Comparison of ENCODE assay signal across 19 mouse cellular contexts in the genomic region with DNA sequence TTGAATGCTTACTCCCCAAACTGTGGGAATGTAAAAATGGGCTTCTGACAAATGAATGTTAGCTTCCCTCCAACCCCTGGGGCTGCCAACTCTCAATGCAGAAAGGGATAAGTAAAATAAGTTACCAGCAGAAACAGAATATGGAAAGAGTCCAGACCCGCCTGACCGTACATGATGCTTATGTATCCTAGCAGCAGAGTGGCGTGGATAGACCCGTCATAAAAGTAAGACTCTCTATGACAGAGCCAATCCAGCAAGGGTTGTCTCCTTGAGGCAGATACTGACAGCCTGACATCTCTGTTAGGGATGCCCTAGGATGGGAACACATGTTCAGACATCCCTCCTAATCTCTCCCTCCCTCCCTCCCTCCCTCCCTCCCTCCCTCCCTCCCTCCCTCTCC.
DNase-seq lines count a peak whose midpoint lies in the region; ATAC-seq lines count a peak whose summit lies in the region.
"Had no signal": no experiment of that assay in that cellular context is flagged by ENCODE, and none has a peak within 500 bp of the region (broad histone marks: within the 10 kb centered on the region; RNA-seq: fewer than 3 reads in every experiment).

No protein-coding gene starts in this region.

- DNase-seq in forebrain, embryonic 10.5 days (ENCODE audit: extremely low spot score, low spot score), result no peak
- DNase-seq in limb, embryonic 10.5 days (ENCODE audit: low spot score), result no peak
- peak; percentile 15 for DNase-seq in NIH3T3 (ENCODE audit: low read depth)
- DNase-seq in left cerebral cortex, postnatal 36 days (ENCODE audit: low spot score in 2 of 2), result no peak
- DNase-seq: adrenal gland, postnatal 36 days; cerebellum, adult 11 months; cerebellum, adult 9-11 months; gastrocnemius, adult 2 months; kidney, adult 8-10 months; liver, embryonic 13.5 days; lung, adult 2 months had no signal

- peaks cover 5% of the 10 kb centered on the region; the same call in 1 of the 2 replicates for H3K36me3 ChIP-seq in forebrain, embryonic 15.5 days
- H3K36me3 ChIP-seq in forebrain, embryonic 10.5 days (replicated peaks), result peaks cover 28% of the 10 kb centered on the region
- peaks cover 27% of the 10 kb centered on the region for H3K36me3 ChIP-seq in limb, embryonic 12.5 days
- peaks cover 33% of the 10 kb centered on the region for H3K36me3 ChIP-seq in limb, embryonic 10.5 days
- H3K36me3 ChIP-seq in forebrain, embryonic 16.5 days (ENCODE audit: control insufficient read depth, insufficient read depth), result peaks cover 7% of the 10 kb centered on the region
- H3K36me3 ChIP-seq: heart, embryonic 15.5 days; intestine, embryonic 15.5 days; liver, embryonic 13.5 days had no signal

- no peak overlapping the region for H3K4me2 ChIP-seq in forebrain, embryonic 15.5 days (replicated peaks)
- no peak overlapping the region for H3K4me2 ChIP-seq in limb, embryonic 12.5 days
- H3K4me2 ChIP-seq in forebrain, embryonic 16.5 days (ENCODE audit: low read length), result no peak overlapping the region
- H3K4me2 ChIP-seq: heart, embryonic 15.5 days; intestine, embryonic 15.5 days; liver, embryonic 13.5 days; neural tube, embryonic 13.5 days had no signal

- 50% methylated on average over 4 of the region's 4 CpGs for WGBS in forebrain, embryonic 15.5 days
- WGBS in forebrain, embryonic 10.5 days, result 86% methylated on average over 4 of the region's 4 CpGs
- WGBS in limb, embryonic 12.5 days, result 67% methylated on average over 4 of the region's 4 CpGs
- 92% methylated on average over 4 of the region's 4 CpGs for WGBS in limb, embryonic 10.5 days
- WGBS in forebrain, embryonic 16.5 days, result 47% methylated on average over 4 of the region's 4 CpGs

- H3K9ac ChIP-seq in forebrain, embryonic 15.5 days (replicated peaks), result no peak overlapping the region
- H3K9ac ChIP-seq in limb, embryonic 12.5 days (replicated peaks), result no peak overlapping the region
- no peak overlapping the region for H3K9ac ChIP-seq in forebrain, embryonic 16.5 days (replicated peaks; ENCODE audit: low read depth, low read length)
- H3K9ac ChIP-seq: heart, embryonic 15.5 days; intestine, embryonic 15.5 days; liver, embryonic 13.5 days; neural tube, embryonic 13.5 days had no signal

- H3K9me3 ChIP-seq in forebrain, embryonic 15.5 days, result no peaks in the 10 kb centered on the region
- no peaks in the 10 kb centered on the region for H3K9me3 ChIP-seq in forebrain, embryonic 10.5 days
- H3K9me3 ChIP-seq in limb, embryonic 12.5 days, result no peaks in the 10 kb centered on the region
- H3K9me3 ChIP-seq in limb, embryonic 10.5 days (replicated peaks), result no peaks in the 10 kb centered on the region
- no peaks in the 10 kb centered on the region for H3K9me3 ChIP-seq in forebrain, embryonic 16.5 days (ENCODE audit: control insufficient read depth, low read length)
- H3K9me3 ChIP-seq: heart, embryonic 15.5 days; intestine, embryonic 15.5 days; liver, embryonic 13.5 days; neural tube, embryonic 13.5 days had no signal

- no peak overlapping the region for H3K4me3 ChIP-seq in forebrain, embryonic 15.5 days
- H3K4me3 ChIP-seq in forebrain, embryonic 10.5 days, result no peak overlapping the region
- H3K4me3 ChIP-seq in limb, embryonic 12.5 days (replicated peaks), result no peak overlapping the region
- H3K4me3 ChIP-seq in limb, embryonic 10.5 days, result no peak overlapping the region
- no peak overlapping the region for H3K4me3 ChIP-seq in forebrain, embryonic 16.5 days (replicated peaks; ENCODE audit: low read length)
- H3K4me3 ChIP-seq: gastrocnemius, adult 2 months; heart, embryonic 15.5 days; intestine, embryonic 15.5 days; liver, embryonic 13.5 days; megakaryocyte, embryonic 14.5 days; neural tube, embryonic 13.5 days had no signal

- ATAC-seq in forebrain, embryonic 15.5 days (replicated peaks), result peak; percentile 30; the same call in 1 of the 2 replicates
- no peak for ATAC-seq in limb, embryonic 12.5 days (ENCODE audit: insufficient number of reproducible peaks, insufficient read depth, low FRiP score, low TSS enrichment, low read depth)
- ATAC-seq in forebrain, embryonic 16.5 days, result peak; percentile 34; the same call in 1 of the 2 replicates
- ATAC-seq: intestine, embryonic 15.5 days; Patski had no signal

- intact Hi-C loops in left cerebral cortex, postnatal 36 days (cut with DNase I), result loop anchor here (5.0 kb wide), 1 partner anchor 104 kb away; no protein-coding TSS in a partner anchor

- peaks cover 55% of the 10 kb centered on the region for H3K4me1 ChIP-seq in forebrain, embryonic 15.5 days
- H3K4me1 ChIP-seq in forebrain, embryonic 10.5 days, result peaks cover 67% of the 10 kb centered on the region
- peaks cover 60% of the 10 kb centered on the region for H3K4me1 ChIP-seq in limb, embryonic 12.5 days (replicated peaks)
- H3K4me1 ChIP-seq in limb, embryonic 10.5 days, result peaks cover 52% of the 10 kb centered on the region
- H3K4me1 ChIP-seq in forebrain, embryonic 16.5 days (replicated peaks; ENCODE audit: control insufficient read depth, insufficient read depth, low read length), result peaks cover 49% of the 10 kb centered on the region
- H3K4me1 ChIP-seq: intestine, embryonic 15.5 days had no signal

- H3K27ac ChIP-seq in forebrain, embryonic 15.5 days (replicated peaks), result peak overlapping the region; percentile 6; the same call in 1 of the 2 replicates
- no peak overlapping the region; the same call in 1 of the 2 replicates for H3K27ac ChIP-seq in forebrain, embryonic 10.5 days
- 0 out of 2 replicates have a peak overlapping the region, but pooled peaks have one; percentile 29 for H3K27ac ChIP-seq in limb, embryonic 12.5 days
- H3K27ac ChIP-seq in limb, embryonic 10.5 days, result no peak overlapping the region
- no peak overlapping the region for H3K27ac ChIP-seq in forebrain, embryonic 16.5 days (ENCODE audit: low read length)
- H3K27ac ChIP-seq: gastrocnemius, adult 2 months; heart, embryonic 15.5 days; intestine, embryonic 15.5 days; liver, embryonic 13.5 days had no signal

- H3K27me3 ChIP-seq in forebrain, embryonic 15.5 days, result no peaks in the 10 kb centered on the region
- H3K27me3 ChIP-seq in forebrain, embryonic 10.5 days (ENCODE audit: poor library complexity, severe bottlenecking), result no peaks in the 10 kb centered on the region
- no peaks in the 10 kb centered on the region for H3K27me3 ChIP-seq in limb, embryonic 12.5 days
- H3K27me3 ChIP-seq in limb, embryonic 10.5 days (ENCODE audit: low read depth, poor library complexity, severe bottlenecking), result no peaks in the 10 kb centered on the region
- H3K27me3 ChIP-seq in forebrain, embryonic 16.5 days (replicated peaks; ENCODE audit: control insufficient read depth, insufficient read depth, low read length), result no peaks in the 10 kb centered on the region
- H3K27me3 ChIP-seq: heart, embryonic 15.5 days; intestine, embryonic 15.5 days; liver, embryonic 13.5 days; neural tube, embryonic 13.5 days; Patski had no signal

Comparison
In these comparisons a context has a peak if more than half of its experiments do, and no peak if none do; other contexts are left out.
1. H3K27ac ChIP-seq: peak in forebrain, embryonic 15.5 days (single experiment) and limb, embryonic 12.5 days (single experiment); none in forebrain, embryonic 10.5 days (single experiment), limb, embryonic 10.5 days (single experiment) and forebrain, embryonic 16.5 days (single experiment).